Mouse (Mus musculus) hindbrain, embryonic 14.5 days (tissue): ENCODE measurements around the gene Bcl10. TPM values are rescaled to one million over a fixed set of nuclear protein-coding genes. Genes with fewer than 3 reads are reported as not detected.
A peak's percentile ranks its signal among the peaks of the same experiment; 100 is the strongest.
"Not testable (repeated sequence)": the region's sequence is repeated elsewhere in the genome, so short reads cannot be mapped to it uniquely, and the experiment has no call there.

Source experiments
- ATAC-seq: fragments of 200-750 bp; cut with Nextera tagmentation; 2 replicates; pipeline ENCODE4 v1.8.0; 2017; ENCODE audit warnings: moderate number of reproducible peaks, mild to moderate bottlenecking, moderate TSS enrichment, moderate library complexity; ENCODE audit not compliant: low FRiP score
- DNase-seq: peaks from one replicate; pipeline ENCODE4 v3.0.0-alpha.2; 2015; ENCODE audit warnings: low spot score
- H3K27ac ChIP-seq: fragments of 300-500 bp; sonication (generic); 2 replicates; pipeline ENCODE4 v1.5.1; 2014; ENCODE audit warnings: mild to moderate bottlenecking, moderate library complexity
- H3K27me3 ChIP-seq: fragments of 300-500 bp; sonication (generic); 2 replicates; pipeline ENCODE4 v1.6.1; 2014; ENCODE audit warnings: mild to moderate bottlenecking, low read length, mixed read lengths; ENCODE audit not compliant: control insufficient read depth, insufficient read depth
- H3K36me3 ChIP-seq: fragments of 300-500 bp; sonication (generic); replicated peaks from 2 replicates; pipeline ENCODE4 v1.6.1; 2014; ENCODE audit not compliant: control insufficient read depth, insufficient read depth
- H3K4me1 ChIP-seq: fragments of 300-500 bp; sonication (generic); replicated peaks from 2 replicates; pipeline ENCODE4 v1.6.1; 2014; ENCODE audit warnings: antibody characterized with exemption, low read length, mixed read lengths; ENCODE audit not compliant: control insufficient read depth, insufficient read depth
- H3K4me2 ChIP-seq: fragments of 300-500 bp; sonication (generic); replicated peaks from 2 replicates; pipeline ENCODE4 v1.6.1; 2014; ENCODE audit warnings: mild to moderate bottlenecking, moderate library complexity
- H3K4me3 ChIP-seq: fragments of 300-500 bp; sonication (generic); replicated peaks from 2 replicates; pipeline ENCODE4 v1.5.1; 2014; ENCODE audit warnings: mild to moderate bottlenecking, low read length
- H3K9ac ChIP-seq: fragments of 300-500 bp; sonication (generic); 2 replicates; pipeline ENCODE4 v1.6.1; 2014
- H3K9me3 ChIP-seq: fragments of 300-500 bp; sonication (generic); 2 replicates; pipeline ENCODE4 v1.6.1; 2016; ENCODE audit warnings: low read length; ENCODE audit not compliant: control insufficient read depth
- WGBS: fragments of 180-500 bp; shearing (Covaris S2); extraction: QIAGEN DNeasy Blood & Tissue Kit; methylation state at CpG from one replicate; pipeline ENCODE4 v1.1.7; 2014; 5-methylcytosine and 5-hydroxymethylcytosine counted together
- polyA plus RNA-seq: library from polyadenylated mRNA; unstranded; fragments of >200 nt; fragmentation: Nextera tagmentation; extraction: Ambion mirVana; gene quantifications from 2 replicates; pipeline ENCODE4 v1.2.1, GENCODE M21; 2014

The Bcl10 gene
- polyA plus RNA-seq, 1 experiment from 2014 or later: 37.9 TPM

DNA sequence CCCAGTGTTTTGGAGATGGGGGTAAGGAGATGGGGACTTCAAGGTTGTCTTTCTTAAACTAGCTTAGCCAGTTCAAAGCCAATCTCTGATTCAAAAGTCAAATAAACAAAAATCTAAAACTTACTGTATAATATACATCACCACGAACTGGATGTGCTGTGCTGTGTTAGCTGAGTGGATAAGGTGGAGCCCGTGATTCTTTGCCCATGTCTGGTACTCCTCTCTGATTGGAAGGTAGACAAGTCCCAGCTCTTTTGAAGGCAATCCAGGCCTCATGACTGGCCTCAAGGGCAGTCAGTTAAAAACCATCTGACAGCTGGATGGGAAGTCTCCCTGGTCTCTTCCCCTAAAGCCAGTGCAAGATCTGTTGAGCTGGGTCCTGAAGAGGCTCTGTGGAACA, 30.8 kb downstream of the Bcl10 start:
- Histone ChIP-seq H3K4me1 (no peaks in the 10 kb centered on the region), H3K27ac (no peak overlapping the region), H3K9me3 (no peaks in the 10 kb centered on the region), H3K4me3 (no peak overlapping the region), H3K27me3 (no peaks in the 10 kb centered on the region), H3K9ac (no peak overlapping the region), H3K4me2 (no peak overlapping the region), H3K36me3 (no peaks in the 10 kb centered on the region)
- WGBS: 87% methylated on average over 2 of the region's 2 CpGs
- ATAC-seq (no peak), DNase-seq (no peak)

DNA sequence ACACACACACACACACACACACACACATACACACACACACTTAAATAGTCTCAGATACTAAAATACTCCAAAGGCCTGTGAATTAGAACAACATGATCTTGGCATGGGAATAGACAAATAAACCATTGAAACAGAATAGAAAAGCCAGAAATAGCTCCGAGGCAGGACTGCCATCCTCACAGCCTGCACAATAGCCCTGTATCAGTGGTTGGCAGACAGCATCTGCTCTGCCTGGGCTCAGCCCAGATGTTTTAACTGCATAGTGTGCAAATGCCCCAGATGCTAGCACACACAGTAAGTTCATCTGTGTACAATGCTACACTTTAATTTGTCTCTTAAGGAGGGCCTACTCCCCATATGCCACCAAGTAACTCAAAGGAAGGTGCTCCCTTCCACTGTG, 37.2 kb downstream of the Bcl10 start:
- no peak overlapping the region for H3K4me3 ChIP-seq
- DNase-seq (no peak), ATAC-seq (no peak)
- H3K4me2 ChIP-seq: no peak overlapping the region
- no peaks in the 10 kb centered on the region for H3K36me3 ChIP-seq
- no peak overlapping the region for H3K9ac ChIP-seq
- H3K27ac ChIP-seq: no peak overlapping the region
- peaks cover 18% of the 10 kb centered on the region; the same call in 1 of the 2 replicates for H3K4me1 ChIP-seq
- 50% methylated on average over 1 of the region's 1 CpGs for WGBS
- H3K27me3 ChIP-seq: peaks cover 32% of the 10 kb centered on the region
- no peaks in the 10 kb centered on the region for H3K9me3 ChIP-seq

DNA sequence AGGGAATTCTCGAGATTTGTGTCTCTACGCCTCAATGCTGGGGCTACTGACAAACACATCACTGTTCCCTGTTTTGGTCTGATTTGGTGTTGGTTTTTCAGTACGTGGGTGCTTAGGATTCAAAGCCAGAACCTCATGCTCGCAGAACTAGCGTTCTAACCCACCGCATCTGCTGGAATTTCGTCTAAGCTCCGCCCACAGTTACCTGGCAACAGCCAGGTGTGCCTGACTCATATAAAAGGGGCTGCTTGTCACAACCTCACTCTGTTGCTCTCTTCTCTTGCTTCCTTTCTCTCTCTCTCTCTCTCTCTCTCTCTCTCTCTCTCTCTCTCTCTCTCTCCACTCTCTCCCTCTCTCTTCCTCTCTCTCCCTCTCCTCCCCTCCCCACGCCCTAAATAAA, 39.8 kb downstream of the Bcl10 start:
- Histone ChIP-seq H3K27ac (no peak overlapping the region), H3K27me3 (peaks cover 32% of the 10 kb centered on the region), H3K4me1 (peaks cover 18% of the 10 kb centered on the region; the same call in 1 of the 2 replicates), H3K36me3 (no peaks in the 10 kb centered on the region), H3K4me2 (no peak overlapping the region), H3K9me3 (no peaks in the 10 kb centered on the region), H3K9ac (no peak overlapping the region), H3K4me3 (no peak overlapping the region)
- WGBS: 14% methylated on average over 9 of the region's 9 CpGs
- DNase-seq (no peak), ATAC-seq (no peak)

DNA sequence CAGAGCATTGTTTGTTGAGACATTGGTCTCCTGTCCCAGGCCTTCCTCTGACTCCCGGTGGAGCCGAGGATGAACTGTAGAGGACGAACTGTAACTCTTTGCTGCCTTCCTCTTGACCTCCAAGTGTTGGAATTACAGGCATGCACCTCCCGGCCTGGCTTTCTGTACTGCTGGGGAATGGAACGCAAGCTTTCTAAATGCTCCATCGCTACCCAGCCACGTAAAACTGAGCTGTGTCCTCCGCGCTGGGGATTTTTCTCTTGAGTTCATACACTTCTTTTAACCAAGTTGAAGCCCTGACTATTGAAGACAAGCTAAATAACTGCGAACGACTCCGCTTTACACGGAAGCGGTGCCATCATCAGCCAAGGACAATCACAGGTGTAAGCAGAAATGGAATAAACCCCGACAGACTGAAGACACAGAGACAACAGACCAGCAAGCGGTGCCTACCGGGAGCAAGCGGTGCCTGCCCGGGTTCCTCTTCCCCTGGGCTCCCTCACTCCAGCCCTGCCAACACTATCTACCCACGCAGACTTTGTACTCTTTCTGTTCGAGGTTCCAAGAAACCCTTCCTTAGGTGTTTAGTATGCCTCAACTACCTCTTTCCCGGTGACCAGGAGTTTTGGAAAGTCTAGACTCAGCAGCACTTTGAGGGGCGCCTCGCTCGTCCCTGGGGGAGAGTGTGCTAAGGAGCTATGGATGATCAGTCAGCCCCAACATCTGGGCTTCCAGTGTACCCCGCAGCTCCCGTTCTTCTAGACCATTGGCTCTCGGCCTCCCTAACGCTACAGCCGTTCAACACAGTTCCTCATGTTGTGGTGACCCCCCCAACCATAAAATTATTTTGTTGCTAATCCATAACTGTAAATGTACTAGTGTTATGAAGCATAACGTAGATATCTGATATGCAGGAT, 40.8 kb downstream of the Bcl10 start:
- H3K4me3 ChIP-seq: no peak overlapping the region
- H3K27me3 ChIP-seq: peaks cover 32% of the 10 kb centered on the region
- no peak overlapping the region for H3K9ac ChIP-seq
- ATAC-seq (no peak), DNase-seq (peak; percentile 38)
- peaks cover 18% of the 10 kb centered on the region; the same call in 1 of the 2 replicates for H3K4me1 ChIP-seq
- H3K36me3 ChIP-seq: no peaks in the 10 kb centered on the region
- H3K4me2 ChIP-seq: peak overlapping the region; percentile 31
- no peak overlapping the region for H3K27ac ChIP-seq
- 16% methylated on average over 31 of the region's 31 CpGs for WGBS
- H3K9me3 ChIP-seq: no peaks in the 10 kb centered on the region

DNA sequence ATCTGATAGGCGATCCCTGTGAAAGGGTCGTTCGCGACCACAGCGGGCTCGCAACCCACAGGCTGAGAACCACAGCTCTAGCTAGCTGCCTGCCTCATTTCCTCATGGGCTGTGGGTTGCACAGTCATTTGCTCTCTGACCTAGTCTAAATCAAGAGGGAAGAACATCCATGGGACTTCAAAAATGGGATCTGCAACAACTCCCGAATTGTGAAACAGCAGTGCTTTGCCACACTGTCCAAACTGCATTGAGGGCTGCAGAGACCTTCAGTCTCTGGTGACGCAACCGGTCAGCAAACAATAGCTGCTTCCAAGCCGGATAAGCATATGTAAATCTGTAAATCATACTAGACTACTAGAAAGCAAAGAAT, 41.4 kb downstream of the Bcl10 start:
- no peak overlapping the region for H3K27ac ChIP-seq
- H3K9me3 ChIP-seq: no peaks in the 10 kb centered on the region
- no peaks in the 10 kb centered on the region for H3K36me3 ChIP-seq
- WGBS: 18% methylated on average over 10 of the region's 10 CpGs
- peaks cover 18% of the 10 kb centered on the region; the same call in 1 of the 2 replicates for H3K4me1 ChIP-seq
- H3K9ac ChIP-seq: no peak overlapping the region
- H3K27me3 ChIP-seq: peaks cover 32% of the 10 kb centered on the region
- ATAC-seq (no peak), DNase-seq (no peak)
- H3K4me3 ChIP-seq: no peak overlapping the region
- H3K4me2 ChIP-seq: peak overlapping the region; percentile 31

DNA sequence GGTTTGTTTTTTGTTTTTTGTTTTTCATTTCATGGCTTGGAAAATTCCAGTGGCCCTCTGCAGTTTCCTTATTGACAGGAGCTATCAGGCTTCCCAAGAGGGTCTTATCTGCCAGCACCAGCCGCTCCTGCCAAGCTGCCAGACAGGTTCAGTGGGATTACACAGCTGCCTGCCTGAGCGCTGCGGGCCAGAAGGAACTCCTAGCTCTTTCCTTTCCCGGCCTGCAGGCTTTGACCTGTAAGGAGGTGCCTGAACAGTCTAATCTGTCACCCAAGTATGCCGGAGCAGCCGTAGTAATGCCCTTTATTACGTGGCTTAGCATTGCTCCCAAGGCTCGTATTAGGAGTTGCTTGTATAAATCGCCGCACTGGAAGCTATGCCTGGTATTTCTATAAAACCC, 41.9 kb downstream of the Bcl10 start:
- Histone ChIP-seq H3K4me1 (peaks cover 18% of the 10 kb centered on the region; the same call in 1 of the 2 replicates), H3K27ac (no peak overlapping the region), H3K27me3 (peaks cover 32% of the 10 kb centered on the region), H3K9me3 (no peaks in the 10 kb centered on the region), H3K4me2 (peak overlapping the region; percentile 31), H3K9ac (no peak overlapping the region), H3K4me3 (no peak overlapping the region), H3K36me3 (no peaks in the 10 kb centered on the region)
- peak; percentile 49 for DNase-seq
- WGBS: 11% methylated on average over 10 of the region's 10 CpGs
- ATAC-seq: peak; percentile 66; the same call in 1 of the 2 replicates

DNA sequence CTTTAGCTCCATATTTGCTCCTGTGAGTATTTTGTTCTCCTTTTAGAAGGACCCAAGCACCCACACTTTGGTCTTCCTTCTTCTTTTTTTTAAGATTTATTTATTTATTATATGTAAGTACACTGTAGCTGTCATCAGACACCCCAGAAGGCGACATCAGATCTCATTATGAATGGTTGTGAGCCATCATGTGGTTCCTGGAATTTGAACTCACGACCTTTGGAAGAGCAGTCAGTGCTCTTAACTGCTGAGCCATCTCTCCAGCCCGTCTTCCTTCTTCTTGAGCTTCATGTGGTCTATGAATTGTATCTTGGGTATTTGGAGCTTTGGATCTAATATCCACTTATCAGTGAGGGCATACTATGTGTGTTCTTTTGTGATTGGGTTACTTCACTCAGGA, 43.0 kb downstream of the Bcl10 start:
- ATAC-seq, H3K9ac ChIP-seq, H3K27ac ChIP-seq, H3K36me3 ChIP-seq, H3K9me3 ChIP-seq, H3K4me2 ChIP-seq, H3K4me3 ChIP-seq, DNase-seq: not testable (repeated sequence)
- Histone ChIP-seq H3K4me1 (peaks cover 18% of the 10 kb centered on the region; the same call in 1 of the 2 replicates), H3K27me3 (peaks cover 32% of the 10 kb centered on the region)
- WGBS: 78% methylated on average over 3 of the region's 3 CpGs

DNA sequence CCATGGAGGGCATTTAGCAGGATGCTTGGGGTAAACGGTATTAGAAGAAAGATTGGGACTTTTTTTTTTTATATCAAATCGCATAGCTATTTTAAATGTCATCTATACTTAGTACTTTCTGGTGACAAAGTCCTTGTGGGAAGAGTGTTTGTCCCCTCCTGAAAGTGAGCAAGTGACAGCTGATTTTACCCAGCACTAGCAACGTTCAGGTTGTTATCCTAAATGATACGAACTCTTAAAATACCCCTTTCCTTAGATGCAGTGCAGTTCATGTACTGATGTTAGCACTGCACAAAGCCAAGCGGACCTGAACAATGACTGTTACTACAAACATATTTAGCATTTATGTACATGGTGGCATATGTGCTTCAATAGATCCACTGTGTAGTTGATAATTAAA, 44.2 kb downstream of the Bcl10 start:
- Histone ChIP-seq H3K4me1 (peaks cover 18% of the 10 kb centered on the region; the same call in 1 of the 2 replicates), H3K27ac (no peak overlapping the region), H3K36me3 (no peaks in the 10 kb centered on the region), H3K9ac (no peak overlapping the region), H3K27me3 (peaks cover 27% of the 10 kb centered on the region), H3K4me3 (no peak overlapping the region), H3K9me3 (no peaks in the 10 kb centered on the region), H3K4me2 (no peak overlapping the region)
- DNase-seq: no peak
- WGBS: 91% methylated on average over 5 of the region's 5 CpGs
- no peak for ATAC-seq

DNA sequence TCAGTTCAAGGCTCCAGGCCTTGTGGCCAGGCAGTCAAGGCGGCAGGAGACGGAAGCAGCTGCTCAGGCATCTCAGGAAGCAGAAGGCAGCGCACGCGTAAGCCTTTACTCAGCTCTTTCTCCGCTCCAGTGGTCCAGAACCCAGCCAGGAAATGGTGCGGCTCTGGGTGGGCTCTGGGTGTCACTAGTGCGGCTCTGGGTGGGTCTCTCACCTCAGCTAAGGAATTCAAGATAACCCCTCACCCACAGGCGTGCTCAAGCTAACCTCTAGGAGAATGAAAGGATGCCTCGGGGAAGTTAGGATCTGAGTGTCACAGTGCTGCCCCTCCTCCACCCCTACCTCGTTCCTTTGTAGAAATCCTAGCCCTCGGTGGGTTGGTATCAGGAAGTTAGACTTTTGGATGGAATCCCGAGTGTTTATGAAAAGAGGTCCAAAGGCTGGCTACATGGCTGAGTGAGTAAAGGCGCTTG, 46.5 kb downstream of the Bcl10 start:
- WGBS: 53% methylated on average over 14 of the region's 14 CpGs
- H3K27ac ChIP-seq: no peak overlapping the region

More for the DNA sequence above, 46.5 kb downstream of the Bcl10 start:
- no peak for ATAC-seq
- H3K9me3 ChIP-seq: peaks cover 2% of the 10 kb centered on the region
- peaks cover 6% of the 10 kb centered on the region; the same call in 1 of the 2 replicates for H3K27me3 ChIP-seq
- H3K36me3 ChIP-seq: no peaks in the 10 kb centered on the region
- DNase-seq: no peak
- H3K4me1 ChIP-seq: peaks cover 7% of the 10 kb centered on the region; the same call in 1 of the 2 replicates
- no peak overlapping the region for H3K4me3 ChIP-seq
- no peak overlapping the region for H3K9ac ChIP-seq
- no peak overlapping the region for H3K4me2 ChIP-seq
